Mouse (Mus musculus): ENCODE measurements around the gene Supt6. TPM values are rescaled to one million over a fixed set of nuclear protein-coding genes. Genes with fewer than 3 reads are reported as not detected.

Gene Supt6
- total and polyA plus RNA-seq, 2 experiments = 8.9 to 11.0 TPM

DNA sequence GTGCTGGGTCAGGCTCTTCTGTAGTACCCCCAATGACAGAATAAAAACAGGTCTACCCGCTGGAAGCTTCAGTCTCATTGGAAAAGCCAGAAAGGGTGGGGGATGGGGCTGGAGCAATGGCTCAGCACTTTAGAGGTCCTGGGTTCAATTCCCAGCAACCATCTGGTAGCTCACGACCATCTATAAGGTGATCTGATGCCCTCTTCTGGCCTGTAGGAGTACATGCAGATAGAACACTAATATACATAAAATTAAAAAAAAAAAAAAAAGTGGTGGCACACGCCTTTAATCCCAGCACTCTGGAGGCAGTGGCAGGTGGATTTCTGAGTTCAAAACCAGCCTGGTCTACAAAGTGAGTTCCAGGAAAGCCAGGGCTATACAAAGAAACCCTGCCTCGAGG is 74.5 kb downstream of the Supt6 start:
- Histone ChIP-seq H3K79me2 (ENCODE audit: control insufficient read depth, insufficient read depth, low read length) (no peaks in the 10 kb centered on the region), H3K27me3 (ENCODE audit: control insufficient read depth, insufficient read depth, low read length) (no peaks in the 10 kb centered on the region), H3K4me1 (ENCODE audit: control insufficient read depth, insufficient read depth, low read length) (peaks cover 8% of the 10 kb centered on the region; the same call in 1 of the 2 replicates), H3K9ac (ENCODE audit: low read depth, low read length) (no peak overlapping the region), H3K27ac (replicated peaks; ENCODE audit: insufficient read depth, low read depth, low read length) (no peak overlapping the region), H3K36me3 (ENCODE audit: control insufficient read depth, insufficient read depth, low read length) (no peaks in the 10 kb centered on the region), H3K4me3 (ENCODE audit: insufficient read depth, low read depth, low read length) (no peak overlapping the region)
- WGBS = 78% methylated on average over 4 of the region's 4 CpGs
- TF ChIP-seq POLR2A (IDR thresholded peaks at IDR 0.05; ENCODE audit: extremely low read depth, insufficient read depth, low read length) = no peak
- 0 out of 2 replicates have a peak, but pooled peaks have one; percentile 8 for TF ChIP-seq CTCF (IDR thresholded peaks at IDR 0.05; ENCODE audit: low read depth, low read length)
- DNase-seq (ENCODE audit: extremely low read depth, low read depth, low spot score) = no peak

- Histone ChIP-seq H3K4me1 (ENCODE audit: control insufficient read depth, insufficient read depth, low read length) (peaks cover 9% of the 10 kb centered on the region), H3K36me3 (ENCODE audit: control insufficient read depth, insufficient read depth, low read length) (no peaks in the 10 kb centered on the region), H3K79me2 (ENCODE audit: control insufficient read depth, insufficient read depth, low read length) (no peaks in the 10 kb centered on the region), H3K9ac (ENCODE audit: low read depth, low read length) (no peak overlapping the region), H3K27me3 (ENCODE audit: control insufficient read depth, insufficient read depth, low read length) (no peaks in the 10 kb centered on the region), H3K27ac (replicated peaks; ENCODE audit: insufficient read depth, low read depth, low read length) (no peak overlapping the region), H3K4me3 (ENCODE audit: insufficient read depth, low read depth, low read length) (no peak overlapping the region)
- WGBS = 94% methylated on average over 15 of the region's 15 CpGs
- no peak for DNase-seq (ENCODE audit: extremely low read depth, low read depth, low spot score)
- TF ChIP-seq POLR2A (IDR thresholded peaks at IDR 0.05; ENCODE audit: extremely low read depth, insufficient read depth, low read length) (no peak), CTCF (IDR thresholded peaks at IDR 0.05; ENCODE audit: low read depth, low read length) (no peak)
Observed at GRCm38 (mm10) chr11:78170306-78170705, 75.5 kb downstream of the Supt6 start.

DNA sequence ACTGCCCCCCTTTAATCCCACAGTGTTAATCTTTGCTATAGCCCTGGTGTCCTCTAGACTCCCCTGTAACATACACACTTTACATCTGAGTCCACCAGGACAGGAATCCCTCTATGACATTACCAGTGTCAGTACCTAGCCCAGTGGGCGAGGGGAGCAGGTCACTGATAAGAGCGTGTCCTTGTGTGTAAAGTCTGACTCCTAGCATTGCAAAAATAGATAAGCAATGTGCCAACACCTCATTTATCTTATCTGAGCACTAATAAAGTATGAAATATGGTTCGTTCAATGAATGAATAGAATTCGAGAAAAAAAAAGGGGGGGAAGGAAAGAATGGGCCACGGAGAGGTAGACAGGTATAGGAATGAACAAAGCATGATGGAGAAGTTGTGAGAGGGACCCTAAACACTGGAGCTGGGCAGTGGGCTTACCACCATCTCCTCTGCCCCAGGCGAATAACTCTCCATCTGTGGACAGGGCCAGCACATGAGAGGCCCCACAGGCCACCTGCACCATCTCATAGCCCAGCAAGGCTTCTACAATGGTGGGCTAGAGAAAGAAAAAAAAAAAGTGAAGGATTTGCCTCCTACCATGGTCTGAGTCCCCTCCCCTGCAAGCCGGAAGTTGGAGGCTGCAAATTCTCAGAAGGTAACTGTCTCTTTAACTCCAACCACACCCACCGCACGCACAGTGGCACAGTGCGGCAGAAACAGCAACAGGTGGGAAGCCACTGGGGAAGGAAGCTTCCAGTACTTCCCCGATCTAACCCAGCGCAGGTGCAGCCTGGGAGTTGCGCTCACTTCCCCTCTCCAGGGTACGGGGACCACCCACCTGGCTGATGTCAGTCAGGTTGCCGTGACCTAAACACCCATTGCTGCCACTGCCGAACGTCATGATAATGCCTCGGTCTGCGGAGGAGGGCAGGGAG is 77.0 kb downstream of the Supt6 start:
- DNase-seq (ENCODE audit: extremely low read depth, low read depth, low spot score) = no peak

GRCm38 (mm10) chr11:78167257-78167959 is 78.4 kb downstream of the Supt6 start:
- Histone ChIP-seq H3K27ac (replicated peaks; ENCODE audit: insufficient read depth, low read depth, low read length) (no peak overlapping the region), H3K9ac (ENCODE audit: low read depth, low read length) (no peak overlapping the region), H3K4me3 (ENCODE audit: insufficient read depth, low read depth, low read length) (no peak overlapping the region), H3K4me1 (ENCODE audit: control insufficient read depth, insufficient read depth, low read length) (peaks cover 17% of the 10 kb centered on the region), H3K36me3 (ENCODE audit: control insufficient read depth, insufficient read depth, low read length) (no peaks in the 10 kb centered on the region), H3K27me3 (ENCODE audit: control insufficient read depth, insufficient read depth, low read length) (no peaks in the 10 kb centered on the region), H3K79me2 (ENCODE audit: control insufficient read depth, insufficient read depth, low read length) (peaks cover 28% of the 10 kb centered on the region; the same call in 1 of the 2 replicates)
- TF ChIP-seq CTCF (IDR thresholded peaks at IDR 0.05; ENCODE audit: low read depth, low read length) (no peak), POLR2A (IDR thresholded peaks at IDR 0.05; ENCODE audit: extremely low read depth, insufficient read depth, low read length) (no peak)
- no peak for DNase-seq (ENCODE audit: extremely low read depth, low read depth, low spot score)
- 90% methylated on average over 14 of the region's 14 CpGs for whole genome bisulfite sequencing

More for the DNA sequence above, 77.0 kb downstream of the Supt6 start:
- TF ChIP-seq POLR2A (IDR thresholded peaks at IDR 0.05; ENCODE audit: extremely low read depth, insufficient read depth, low read length) = no peak
- H3K4me3 ChIP-seq (ENCODE audit: insufficient read depth, low read depth, low read length) = no peak overlapping the region
- H3K9ac ChIP-seq (ENCODE audit: low read depth, low read length) = no peak overlapping the region
- no peak overlapping the region for H3K27ac ChIP-seq (replicated peaks; ENCODE audit: insufficient read depth, low read depth, low read length)
- H3K27me3 ChIP-seq (ENCODE audit: control insufficient read depth, insufficient read depth, low read length) = no peaks in the 10 kb centered on the region
- peaks cover 5% of the 10 kb centered on the region for H3K4me1 ChIP-seq (ENCODE audit: control insufficient read depth, insufficient read depth, low read length)
- H3K36me3 ChIP-seq (ENCODE audit: control insufficient read depth, insufficient read depth, low read length) = no peaks in the 10 kb centered on the region
- WGBS = 80% methylated on average over 19 of the region's 19 CpGs
- peaks cover 15% of the 10 kb centered on the region; the same call in 1 of the 2 replicates for H3K79me2 ChIP-seq (ENCODE audit: control insufficient read depth, insufficient read depth, low read length)

- 0 out of 2 replicates have a peak overlapping the region, but pooled peaks have one; percentile 97 for H3K27ac ChIP-seq (replicated peaks; ENCODE audit: insufficient read depth, low read depth, low read length)
- peaks cover 20% of the 10 kb centered on the region for H3K4me1 ChIP-seq (ENCODE audit: control insufficient read depth, insufficient read depth, low read length)
Observed at GRCm38 (mm10) chr11:78166640-78167039, 79.1 kb downstream of the Supt6 start.

More at GRCm38 (mm10) chr11:78166640-78167039, 79.1 kb downstream of the Supt6 start:
- H3K36me3 ChIP-seq (ENCODE audit: control insufficient read depth, insufficient read depth, low read length) = no peaks in the 10 kb centered on the region; the same call in 1 of the 2 replicates
- DNase-seq (ENCODE audit: extremely low read depth, low read depth, low spot score) = no peak
- 90% methylated on average over 6 of the region's 6 CpGs for WGBS
- TF ChIP-seq POLR2A (IDR thresholded peaks at IDR 0.05; ENCODE audit: extremely low read depth, insufficient read depth, low read length) (no peak), CTCF (IDR thresholded peaks at IDR 0.05; ENCODE audit: low read depth, low read length) (no peak)
- peaks cover 35% of the 10 kb centered on the region; the same call in 1 of the 2 replicates for H3K79me2 ChIP-seq (ENCODE audit: control insufficient read depth, insufficient read depth, low read length)
- H3K9ac ChIP-seq (ENCODE audit: low read depth, low read length) = no peak overlapping the region
- H3K27me3 ChIP-seq (ENCODE audit: control insufficient read depth, insufficient read depth, low read length) = no peaks in the 10 kb centered on the region
- H3K4me3 ChIP-seq (ENCODE audit: insufficient read depth, low read depth, low read length) = no peak overlapping the region

Measured in liver, adult 2 months (tissue).